Mouse (Mus musculus) adrenal gland, adult 8-10 months (tissue): ENCODE measurements around the gene Ttc25. TPM values are rescaled to one million over a fixed set of nuclear protein-coding genes. Genes with fewer than 3 reads are reported as not detected.
"Not testable (repeated sequence)": the region's sequence is repeated elsewhere in the genome, so short reads cannot be mapped to it uniquely, and the experiment has no call there.

ENCODE experiments used
- DNase-seq: peaks from one replicate; pipeline ENCODE4 v3.0.0; 2022
- total RNA-seq, 4 experiments: library from RNA; stranded (reverse); gene quantifications; 2 replicates each; pipeline ENCODE4 v1.2.4; 2022

The Ttc25 gene
- total RNA-seq, 4 experiments from 2014 or later = 4.4 to 6.4 (median 5.4) TPM

DNA sequence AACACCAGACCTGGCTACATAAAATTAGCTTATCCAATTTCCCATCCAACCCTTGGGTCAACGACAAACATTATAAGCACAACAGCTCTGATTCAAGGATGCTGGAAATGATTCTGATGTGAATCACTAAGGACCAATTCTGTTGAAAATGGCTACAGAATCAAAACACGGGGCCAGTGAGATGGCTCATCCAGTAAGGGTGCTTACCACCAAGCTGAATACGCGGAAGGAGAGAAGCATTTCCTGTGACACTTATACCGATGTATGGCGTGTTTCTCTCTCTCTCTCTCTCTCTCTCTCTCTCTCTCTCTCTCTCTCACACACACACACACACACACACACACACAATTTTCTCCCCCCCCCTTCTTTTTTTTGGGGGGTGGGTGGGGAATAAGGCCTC, 61.7 kb downstream of the Ttc25 start:
- DNase-seq = no peak

DNA sequence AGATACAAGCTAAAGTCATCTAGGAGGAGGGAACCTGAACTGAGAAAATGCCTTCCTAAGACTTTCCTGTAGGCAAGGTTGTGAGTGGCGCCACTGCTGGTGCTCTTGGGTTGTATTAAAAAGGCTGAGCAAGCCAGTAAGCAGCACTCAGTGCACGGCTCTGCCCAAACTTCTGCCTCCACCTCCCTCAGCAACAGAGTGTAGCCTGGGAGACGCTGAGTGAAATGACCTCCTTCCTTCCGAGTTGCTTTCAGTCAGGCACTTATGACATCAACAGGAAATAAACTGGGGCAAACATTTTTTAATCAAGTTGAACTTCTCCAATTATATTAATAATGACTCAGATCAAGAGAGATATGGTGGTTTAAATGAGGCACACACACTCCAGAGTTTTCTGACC, 63.4 kb downstream of the Ttc25 start:
- DNase-seq = no peak

DNA sequence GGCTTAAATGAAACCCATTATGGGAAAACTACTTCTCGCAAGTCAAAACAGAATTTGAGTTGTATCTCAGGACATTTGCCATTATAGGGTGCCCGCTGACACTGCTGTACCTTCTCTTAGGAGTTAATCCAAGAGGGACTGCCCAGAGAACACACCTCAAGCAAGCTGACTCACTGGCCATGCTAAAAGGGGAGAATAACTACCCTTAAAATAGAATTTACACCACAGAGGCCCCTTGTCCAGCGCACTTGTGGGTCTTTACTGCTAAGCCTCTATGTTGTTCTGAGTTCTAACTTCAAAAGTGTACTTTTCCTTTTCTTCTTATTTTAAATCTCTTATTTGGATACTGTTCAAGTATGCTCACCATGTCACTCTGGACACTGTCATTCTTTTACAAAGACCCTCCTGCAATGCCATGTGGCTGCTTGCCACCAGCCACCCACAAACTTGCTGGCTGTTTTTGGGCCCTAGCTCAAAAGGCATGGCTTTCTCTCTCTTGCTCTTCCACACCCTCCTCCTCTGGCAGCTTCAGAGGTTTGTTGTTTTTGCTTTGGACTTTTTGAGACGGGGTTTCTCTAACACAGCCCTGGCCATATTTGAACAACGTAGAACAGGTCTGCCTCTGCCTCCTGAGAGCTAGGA, 64.1 kb downstream of the Ttc25 start:
- no peak for DNase-seq

DNA sequence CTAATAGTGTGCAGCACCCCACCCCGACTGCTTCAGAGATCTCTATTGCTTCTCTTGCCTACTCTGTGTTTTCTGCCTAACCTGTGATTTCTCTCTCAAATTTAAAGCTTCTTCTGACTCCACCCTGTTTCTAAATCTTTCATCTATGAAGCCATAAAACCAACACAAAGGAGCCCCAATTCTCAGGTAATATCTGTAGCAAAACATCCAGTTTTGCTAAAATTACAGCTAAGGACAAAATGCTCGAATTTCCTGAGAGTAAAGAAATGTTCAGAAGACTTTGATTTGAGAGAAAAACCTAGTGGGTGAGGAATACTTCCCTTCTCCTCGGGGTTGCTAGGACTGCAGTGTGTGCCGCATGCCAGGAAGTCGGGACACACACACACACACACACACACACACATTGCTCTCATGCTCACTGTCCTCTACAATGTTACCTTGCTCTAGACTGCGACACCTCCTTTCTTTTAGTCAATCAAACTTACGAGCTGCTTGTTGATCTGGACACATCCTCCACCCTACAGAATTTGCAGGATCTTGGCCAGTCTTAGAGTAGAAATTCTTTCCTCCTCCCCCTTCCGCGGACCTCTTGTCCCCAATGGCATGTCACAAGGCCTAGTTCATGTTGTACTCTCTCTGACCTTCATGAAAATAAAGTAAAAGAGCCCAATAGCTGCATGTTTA, 64.7 kb downstream of the Ttc25 start:
- no peak for DNase-seq

DNA sequence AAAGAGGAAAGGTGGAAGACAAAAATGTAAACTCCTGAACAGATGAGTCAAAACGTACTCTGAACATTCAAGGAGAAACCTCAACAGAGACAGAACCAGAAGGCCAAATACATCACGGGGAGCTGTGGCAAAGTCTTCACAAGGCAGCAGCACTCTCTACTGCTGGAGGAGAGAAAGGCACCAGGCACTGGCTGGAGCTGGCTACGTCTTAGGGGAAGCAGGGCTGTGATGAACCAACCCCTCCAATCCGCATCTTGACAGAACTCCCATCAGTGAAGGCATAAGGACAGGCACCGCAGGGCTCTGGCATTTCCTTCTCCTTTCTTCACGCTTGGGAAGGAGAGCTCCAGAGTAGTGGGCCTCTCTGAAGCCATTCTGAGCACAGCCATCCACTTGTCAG, 66.2 kb downstream of the Ttc25 start:
- no peak for DNase-seq

DNA sequence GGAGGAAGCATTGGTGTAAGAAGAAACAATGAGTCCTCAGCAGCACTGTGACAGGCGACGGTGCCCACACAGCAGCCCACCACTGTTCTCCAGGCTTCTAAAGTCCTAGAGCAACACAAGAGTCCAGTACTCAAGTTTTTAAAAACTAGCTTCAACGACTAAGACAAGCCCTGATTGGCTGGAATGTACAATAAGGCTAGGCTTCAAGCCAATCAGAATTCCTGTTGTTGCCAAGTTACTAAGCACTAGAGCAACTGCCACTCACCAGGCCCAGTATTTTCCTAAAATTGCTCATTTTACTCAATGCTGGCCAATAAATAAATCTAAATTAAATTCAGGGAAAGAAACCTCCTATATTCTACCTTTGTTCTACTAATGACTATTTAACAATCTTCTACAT, 67.8 kb downstream of the Ttc25 start:
- no peak for DNase-seq

DNA sequence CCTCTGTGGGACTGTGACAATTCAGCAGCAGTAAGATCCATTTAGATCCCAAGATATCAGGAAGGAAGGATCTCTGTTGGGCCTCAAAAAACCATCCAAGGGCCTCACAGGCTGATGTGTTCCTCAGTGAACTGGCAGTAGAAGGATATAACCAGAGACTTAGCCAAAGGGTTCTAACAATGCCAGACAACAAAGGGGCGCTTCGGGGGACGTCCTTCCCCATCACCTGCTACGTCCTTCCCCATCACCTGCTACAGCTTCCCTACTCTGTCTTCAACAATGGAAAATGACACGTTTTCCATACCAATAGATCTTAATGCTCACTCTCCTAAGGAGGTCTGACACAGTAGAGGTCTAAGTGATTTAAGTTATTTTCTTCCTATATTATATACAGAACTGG, 70.9 kb downstream of the Ttc25 start:
- DNase-seq = no peak

DNA sequence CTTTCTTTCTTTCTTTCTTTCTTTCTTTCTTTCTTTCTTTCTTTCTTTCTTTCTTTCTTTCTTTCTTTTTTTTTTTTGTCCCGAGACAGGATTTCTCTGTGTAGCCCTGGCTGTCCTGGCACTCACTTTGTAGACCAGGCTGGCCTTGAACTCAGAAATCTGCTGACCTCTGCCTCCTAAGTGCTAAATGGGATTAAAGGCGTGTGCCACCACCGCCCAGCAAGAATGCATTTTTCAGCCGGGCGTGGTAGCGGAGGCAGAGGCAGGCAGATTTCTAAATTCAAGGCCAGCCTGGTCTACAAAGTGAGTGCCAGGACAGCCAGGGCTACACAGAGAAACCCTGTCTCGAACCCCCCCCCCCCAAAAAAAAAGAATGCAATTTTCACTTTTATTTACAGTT, 71.4 kb downstream of the Ttc25 start:
- DNase-seq = not testable (repeated sequence)

DNA sequence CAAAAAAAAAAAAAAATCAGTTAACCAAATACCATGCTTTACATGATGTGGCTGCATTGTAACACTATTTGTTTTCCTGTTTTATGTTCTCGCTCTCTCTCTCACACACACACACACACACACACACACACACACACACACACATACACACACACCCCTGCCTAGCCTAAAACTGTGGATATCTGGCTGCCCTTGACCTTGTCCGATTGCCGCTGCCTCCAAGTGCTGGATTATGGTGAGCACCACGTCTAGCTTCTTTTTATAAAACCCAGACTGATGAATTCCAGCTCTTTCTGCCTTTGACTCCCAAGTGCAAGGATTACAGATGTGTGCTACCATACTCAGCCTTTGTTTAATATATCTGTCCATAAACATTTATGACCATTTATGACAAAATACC, 72.1 kb downstream of the Ttc25 start:
- no peak for DNase-seq

DNA sequence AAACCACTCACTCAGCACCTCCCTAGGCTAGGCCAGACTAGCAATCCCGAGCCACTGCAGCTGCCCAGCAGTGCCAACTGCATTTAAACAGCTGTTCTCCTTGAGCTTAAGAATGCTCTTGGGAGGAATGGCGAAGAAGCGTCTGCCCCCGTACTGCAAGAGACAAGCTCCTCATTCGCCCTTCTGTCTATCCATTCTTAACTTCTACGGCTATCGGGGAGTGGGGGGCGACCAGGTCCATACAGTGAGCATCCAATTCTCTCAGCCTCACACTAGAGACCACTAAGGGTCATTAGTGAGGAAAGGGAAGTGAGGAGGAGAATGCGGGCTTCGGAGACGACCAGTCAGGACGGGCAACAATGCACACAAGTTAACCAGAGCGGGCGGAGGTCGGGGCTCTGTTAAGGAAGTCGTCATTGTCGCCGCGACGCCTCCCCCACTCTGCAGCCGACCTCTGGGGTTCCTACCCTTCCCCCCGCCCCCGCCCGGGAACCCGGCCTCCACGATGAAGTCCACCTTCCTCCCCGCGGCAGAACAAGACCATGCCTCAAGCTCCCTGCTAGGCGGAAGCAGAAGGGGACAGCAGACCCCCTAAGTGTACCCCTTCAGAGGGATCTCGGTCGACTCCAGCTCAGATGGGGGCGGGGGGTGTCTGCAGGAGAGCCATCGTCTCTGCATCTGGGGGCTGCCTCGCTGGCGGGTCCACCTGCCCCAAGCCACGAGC, 73.5 kb downstream of the Ttc25 start, which contains the start of gene Nkiras2:
Gene Nkiras2 (plus strand): TSS at position 484 of the 724 bp plus-strand sequence.
- DNase-seq = peak; percentile 52

DNA sequence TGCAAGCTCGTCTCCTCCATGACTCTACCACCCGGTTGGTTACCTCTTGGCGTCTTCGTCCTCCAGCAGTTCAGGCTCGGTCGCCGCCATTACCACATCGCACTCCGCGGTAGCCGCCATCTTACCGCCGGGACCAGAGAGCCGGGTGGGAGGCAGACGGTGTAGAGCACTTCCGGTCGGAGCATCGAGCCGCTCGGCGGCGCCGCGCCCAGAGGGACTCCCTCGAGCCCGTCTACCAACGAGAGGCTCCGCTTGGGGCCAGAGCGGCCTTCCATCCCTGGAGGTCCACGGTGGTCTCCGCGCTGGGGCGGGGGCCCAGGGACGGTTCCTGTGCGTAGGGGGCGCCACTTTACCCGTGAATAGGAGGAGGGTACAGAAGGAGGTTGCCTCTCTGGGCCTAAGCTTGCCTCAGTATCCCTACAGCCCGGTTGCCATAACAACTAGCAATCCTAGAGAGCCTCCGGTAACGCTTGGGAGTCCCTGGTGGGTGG, 74.1 kb downstream of the Ttc25 start:
- DNase-seq = peak; percentile 91

DNA sequence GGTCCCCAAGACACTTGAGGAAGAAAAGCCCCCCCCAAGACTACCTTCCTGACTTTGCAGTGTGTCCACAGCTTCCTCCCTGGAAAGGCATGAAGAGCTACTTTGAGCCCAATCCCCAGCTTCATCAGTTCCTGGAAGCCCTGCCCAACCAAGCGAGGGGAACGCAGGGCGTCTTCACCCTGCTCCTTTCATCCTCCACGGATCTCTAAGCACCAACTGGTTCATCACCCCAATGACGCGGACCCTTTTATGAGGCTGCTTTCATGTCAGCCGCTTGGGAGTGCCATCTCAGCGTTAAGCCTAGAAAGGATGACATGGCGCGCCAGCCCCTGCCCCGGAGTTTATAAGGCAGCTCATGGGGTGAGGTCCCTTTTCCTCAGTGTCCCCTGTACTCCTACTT, 74.6 kb downstream of the Ttc25 start, which contains the start of gene Dnajc7:
Gene Dnajc7 (minus strand): TSS at position 187 of the 400 bp plus-strand sequence.
- no peak for DNase-seq

Other genes with a start within 250 kb of the Ttc25 start
- gene Eif1, start 225.7 kb upstream of the Ttc25 start, total RNA-seq = 1,000 to 10,000 TPM in 3 of 4 experiments, 100 to 1,000 TPM in 1; 987 to 1,365 (median 1,077) TPM
- not detected for gene Gast, start 211.2 kb upstream of the Ttc25 start, total RNA-seq
- 100 to 1,000 TPM in 2 of 4 experiments, 10 to 100 TPM in 2; 50.2 to 117 (median 83.7) TPM for gene Hap1, start 189.5 kb upstream of the Ttc25 start, total RNA-seq
- gene Jup, start 147.8 kb upstream of the Ttc25 start, total RNA-seq = 100 to 1,000 TPM in 1 of 4 experiments, 10 to 100 TPM in 3; 57.5 to 101 (median 82.0) TPM
- 10 to 100 TPM; 28.4 to 63.1 (median 42.6) TPM for gene P3h4, start 130.8 kb upstream of the Ttc25 start, total RNA-seq
- 10 to 100 TPM; 15.4 to 57.8 (median 31.3) TPM for gene Fkbp10, start 129.9 kb upstream of the Ttc25 start, total RNA-seq
- gene Nt5c3b, start 103.8 kb upstream of the Ttc25 start, total RNA-seq = 10 to 100 TPM; 49.7 to 76.8 (median 68.5) TPM
- 1 to 10 TPM in 3 of 4 experiments, under 1 TPM in 1; 0.99 to 2.3 (median 1.5) TPM for gene Klhl10, start 103.7 kb upstream of the Ttc25 start, total RNA-seq
- 10 to 100 TPM; 62.9 to 96.4 (median 75.3) TPM for gene Klhl11, start 72.9 kb upstream of the Ttc25 start, total RNA-seq
- gene Acly, start 17.6 kb upstream of the Ttc25 start, total RNA-seq = 1,000 to 10,000 TPM; 1,202 to 1,723 (median 1,362) TPM
- gene Cnp, start 29.3 kb downstream of the Ttc25 start, total RNA-seq = 10 to 100 TPM; 47.5 to 85.0 (median 71.9) TPM
- gene Nkiras2, start 73.6 kb downstream of the Ttc25 start, total RNA-seq = 10 to 100 TPM; 34.3 to 37.3 (median 36.7) TPM
- 100 to 1,000 TPM; 204 to 279 (median 249) TPM for gene Dnajc7, start 74.6 kb downstream of the Ttc25 start, total RNA-seq
- 1 to 10 TPM in 1 of 4 experiments, under 1 TPM in 3; 0.29 to 3.4 (median 0.66) TPM for gene Zfp385c, start 146.8 kb downstream of the Ttc25 start, total RNA-seq
- gene Dhx58, start 158.7 kb downstream of the Ttc25 start, total RNA-seq = 100 to 1,000 TPM in 1 of 4 experiments, 10 to 100 TPM in 3; 56.4 to 143 (median 79.7) TPM
- gene Kat2a, start 166.9 kb downstream of the Ttc25 start, total RNA-seq = 10 to 100 TPM; 43.3 to 57.7 (median 52.2) TPM
- under 1 TPM in 1 of 4 experiments, not detected in 3; 0.59 TPM for gene Hspb9, start 168.2 kb downstream of the Ttc25 start, total RNA-seq
- 100 to 1,000 TPM; 183 to 210 (median 190) TPM for gene Rab5c, start 192.6 kb downstream of the Ttc25 start, total RNA-seq
- under 1 TPM; 0.15 to 0.31 (median 0.23) TPM for gene Kcnh4, start 214.3 kb downstream of the Ttc25 start, total RNA-seq
- not detected for gene Hcrt, start 217.3 kb downstream of the Ttc25 start, total RNA-seq
- 10 to 100 TPM; 23.1 to 26.4 (median 24.7) TPM for gene Ghdc, start 225.3 kb downstream of the Ttc25 start, total RNA-seq